Mouse (Mus musculus) heart, embryonic 14.5 days (tissue): ENCODE results near the gene Fermt2. TPM values are rescaled to one million over a fixed set of nuclear protein-coding genes. Genes with fewer than 3 reads are reported as not detected.

Source experiments
- ATAC-seq: fragments of 200-750 bp; cut with Nextera tagmentation; 2 replicates; pipeline ENCODE4 v1.8.0; 2017; ENCODE audit warnings: low read depth, moderate TSS enrichment; ENCODE audit not compliant: insufficient number of reproducible peaks, insufficient read depth, low FRiP score
- H3K27ac ChIP-seq, 2 experiments: fragments of 200-500 bp in 1 of 2; fragments of 300-500 bp in 1 of 2; sonication (generic) in 1 of 2; replicated peaks in 1 of 2; 2 replicates each; pipeline ENCODE4 v1.5.1; 2012 to 2014; ENCODE audit warnings: low read depth in 2 of 2, low read length in 2 of 2, control low read depth in 1 of 2, mild to moderate bottlenecking in 1 of 2, mixed read lengths in 1 of 2; ENCODE audit not compliant: control insufficient read depth in 1 of 2, insufficient read depth in 1 of 2
- H3K27me3 ChIP-seq: fragments of 300-500 bp; sonication (generic); 2 replicates; pipeline ENCODE4 v1.6.1; 2014; ENCODE audit warnings: mild to moderate bottlenecking, low read length, control low read depth; ENCODE audit not compliant: control insufficient read depth, insufficient read depth
- H3K36me3 ChIP-seq: fragments of 300-500 bp; sonication (generic); 2 replicates; pipeline ENCODE4 v1.6.1; 2014; ENCODE audit warnings: mild to moderate bottlenecking, control low read depth, low read length, mixed read lengths; ENCODE audit not compliant: control insufficient read depth, insufficient read depth
- H3K4me1 ChIP-seq, 2 experiments: fragments of 200-500 bp in 1 of 2; fragments of 300-500 bp in 1 of 2; sonication (generic) in 1 of 2; 2 replicates each; pipeline ENCODE4 v1.6.1; 2012 to 2014; ENCODE audit warnings: low read length in 2 of 2, control low read depth in 1 of 2, mixed read lengths in 1 of 2; ENCODE audit not compliant: control insufficient read depth in 2 of 2, insufficient read depth in 2 of 2
- H3K4me2 ChIP-seq: fragments of 300-500 bp; sonication (generic); 2 replicates; pipeline ENCODE4 v1.6.1; 2014; ENCODE audit warnings: mild to moderate bottlenecking, low read length
- H3K4me3 ChIP-seq, 2 experiments: fragments of 200-500 bp in 1 of 2; fragments of 300-500 bp in 1 of 2; sonication (generic) in 1 of 2; 2 replicates each; pipeline ENCODE4 v1.5.1; 2012 to 2014; ENCODE audit warnings: low read length in 2 of 2, mild to moderate bottlenecking in 2 of 2, control low read depth in 1 of 2, low read depth in 1 of 2, moderate library complexity in 1 of 2; ENCODE audit not compliant: control insufficient read depth in 1 of 2, insufficient read depth in 1 of 2
- H3K9ac ChIP-seq: fragments of 300-500 bp; sonication (generic); 2 replicates; pipeline ENCODE4 v1.6.1; 2014; ENCODE audit warnings: mild to moderate bottlenecking, low read length
- H3K9me3 ChIP-seq: fragments of 300-500 bp; sonication (generic); 2 replicates; pipeline ENCODE4 v1.6.1; 2016; ENCODE audit warnings: low read length, control low read depth; ENCODE audit not compliant: control insufficient read depth
- WGBS: fragments of 180-500 bp; shearing (Covaris S2); extraction: QIAGEN DNeasy Blood & Tissue Kit; methylation state at CpG from one replicate; pipeline ENCODE4 v1.1.7; 2014; 5-methylcytosine and 5-hydroxymethylcytosine counted together
- polyA plus RNA-seq: library from polyadenylated mRNA; unstranded; fragments of >200 nt; fragmentation: Nextera tagmentation; extraction: Ambion mirVana; gene quantifications from 2 replicates; pipeline ENCODE4 v1.2.1, GENCODE M21; 2014

The Fermt2 gene
- polyA plus RNA-seq, 1 experiment from 2014 or later: 228 TPM

GRCm38 (mm10) chr14:45432003-45432402, 97.9 kb downstream of the Fermt2 start:
- no peak for ATAC-seq
- 70% methylated on average over 4 of the region's 4 CpGs for WGBS
- no peak overlapping the region for H3K4me3 ChIP-seq

GRCm38 (mm10) chr14:45430066-45430842, 99.7 kb downstream of the Fermt2 start:
- Histone ChIP-seq H3K4me2 (no peak overlapping the region), H3K9me3 (peaks cover 6% of the 10 kb centered on the region; the same call in 1 of the 2 replicates), H3K4me3 (no peak overlapping the region), H3K36me3 (no peaks in the 10 kb centered on the region), H3K27me3 (no peaks in the 10 kb centered on the region), H3K4me1 (no peaks in the 10 kb centered on the region), H3K27ac (no peak overlapping the region), H3K9ac (no peak overlapping the region)
- ATAC-seq: no peak
- 86% methylated on average over 13 of the region's 13 CpGs for WGBS

More at GRCm38 (mm10) chr14:45432003-45432402, 97.9 kb downstream of the Fermt2 start:
- Histone ChIP-seq H3K4me1 (no peaks in the 10 kb centered on the region), H3K36me3 (no peaks in the 10 kb centered on the region), H3K9ac (no peak overlapping the region), H3K27ac (no peak overlapping the region), H3K27me3 (no peaks in the 10 kb centered on the region), H3K9me3 (peaks cover 6% of the 10 kb centered on the region; the same call in 1 of the 2 replicates), H3K4me2 (no peak overlapping the region)

DNA sequence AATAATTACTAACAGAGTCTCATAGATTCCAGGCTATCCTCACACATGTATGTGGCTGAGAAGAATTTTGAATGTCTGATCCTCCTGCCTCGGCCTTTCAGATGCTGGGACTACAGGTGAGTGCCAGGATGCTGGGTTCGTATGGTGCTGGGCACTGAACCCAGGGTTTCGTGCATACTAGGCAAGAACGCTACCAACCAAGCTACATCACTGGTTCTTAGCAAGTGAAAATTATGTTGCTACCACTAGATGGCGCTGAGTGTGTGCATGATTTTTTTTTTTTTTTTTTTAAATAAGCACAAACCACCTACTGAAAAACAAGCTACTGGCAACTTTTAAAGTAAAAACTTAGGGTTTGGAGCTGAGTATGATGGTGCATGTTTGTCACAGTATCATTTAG, 106.7 kb downstream of the Fermt2 start:
- H3K36me3 ChIP-seq: no peaks in the 10 kb centered on the region

DNA sequence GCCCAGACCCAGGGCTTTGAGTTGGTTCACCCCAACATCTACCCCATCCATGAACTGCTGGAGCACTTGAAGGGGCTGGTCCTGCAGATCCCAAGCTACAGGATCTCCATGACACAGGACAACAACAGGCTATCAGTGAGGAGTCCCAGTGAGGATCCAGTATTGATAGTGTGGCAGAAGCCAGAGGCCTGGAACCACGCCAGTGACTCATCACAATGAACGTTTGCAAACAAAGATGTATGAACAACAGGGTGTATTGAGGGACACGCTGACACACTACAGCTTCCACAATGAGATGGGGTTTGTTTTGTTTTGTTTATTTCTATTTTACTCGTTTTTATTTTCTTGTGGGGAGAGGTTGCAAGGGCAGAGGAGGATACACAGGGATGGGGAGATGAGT, 107.5 kb downstream of the Fermt2 start:
- Histone ChIP-seq H3K4me1 (no peaks in the 10 kb centered on the region), H3K4me2 (no peak overlapping the region), H3K9me3 (no peaks in the 10 kb centered on the region), H3K9ac (no peak overlapping the region), H3K4me3 (no peak overlapping the region), H3K27me3 (no peaks in the 10 kb centered on the region), H3K36me3 (no peaks in the 10 kb centered on the region), H3K27ac (no peak overlapping the region)
- ATAC-seq: no peak
- WGBS: 55% methylated on average over 4 of the region's 4 CpGs

More for the DNA sequence above, 106.7 kb downstream of the Fermt2 start:
- Histone ChIP-seq H3K9ac (no peak overlapping the region), H3K9me3 (no peaks in the 10 kb centered on the region), H3K27me3 (no peaks in the 10 kb centered on the region), H3K4me2 (no peak overlapping the region), H3K27ac (no peak overlapping the region), H3K4me1 (no peaks in the 10 kb centered on the region), H3K4me3 (no peak overlapping the region)
- WGBS: 5% methylated on average over 5 of the region's 5 CpGs
- ATAC-seq: no peak

- Histone ChIP-seq H3K27me3 (no peaks in the 10 kb centered on the region), H3K4me2 (no peak overlapping the region), H3K4me3 (no peak overlapping the region), H3K36me3 (no peaks in the 10 kb centered on the region), H3K4me1 (no peaks in the 10 kb centered on the region), H3K9me3 (no peaks in the 10 kb centered on the region), H3K27ac (no peak overlapping the region), H3K9ac (no peak overlapping the region)
- ATAC-seq: no peak
- WGBS: 74% methylated on average over 4 of the region's 4 CpGs
Observed at GRCm38 (mm10) chr14:45419323-45419722, 110.6 kb downstream of the Fermt2 start.

- H3K36me3 ChIP-seq: no peaks in the 10 kb centered on the region
- no peak overlapping the region for H3K4me2 ChIP-seq
- no peak overlapping the region for H3K4me3 ChIP-seq
- H3K9me3 ChIP-seq: no peaks in the 10 kb centered on the region
- H3K27me3 ChIP-seq: no peaks in the 10 kb centered on the region
- H3K4me1 ChIP-seq: no peaks in the 10 kb centered on the region
- no peak for ATAC-seq
- 76% methylated on average over 3 of the region's 3 CpGs for WGBS
- H3K9ac ChIP-seq: no peak overlapping the region
- no peak overlapping the region for H3K27ac ChIP-seq
Observed at GRCm38 (mm10) chr14:45418553-45418952, 111.4 kb downstream of the Fermt2 start.

GRCm38 (mm10) chr14:45416265-45416664, 113.7 kb downstream of the Fermt2 start:
- Histone ChIP-seq H3K9ac (no peak overlapping the region), H3K27me3 (no peaks in the 10 kb centered on the region), H3K4me2 (no peak overlapping the region), H3K9me3 (no peaks in the 10 kb centered on the region), H3K27ac (no peak overlapping the region), H3K36me3 (no peaks in the 10 kb centered on the region), H3K4me3 (no peak overlapping the region), H3K4me1 (no peaks in the 10 kb centered on the region)
- ATAC-seq: no peak
- WGBS: 87% methylated on average over 4 of the region's 4 CpGs
